Mouse (Mus musculus) ovary, postnatal 14 days (tissue): ENCODE measurements around the gene Hdac9.
"Not testable (repeated sequence)": the region's sequence is repeated elsewhere in the genome, so short reads cannot be mapped to it uniquely, and the experiment has no call there.

ENCODE experiments used
- DNase-seq: peaks from one replicate; pipeline ENCODE4 v3.0.0; 2022; ENCODE audit warnings: low spot score

The Hdac9 gene

DNA sequence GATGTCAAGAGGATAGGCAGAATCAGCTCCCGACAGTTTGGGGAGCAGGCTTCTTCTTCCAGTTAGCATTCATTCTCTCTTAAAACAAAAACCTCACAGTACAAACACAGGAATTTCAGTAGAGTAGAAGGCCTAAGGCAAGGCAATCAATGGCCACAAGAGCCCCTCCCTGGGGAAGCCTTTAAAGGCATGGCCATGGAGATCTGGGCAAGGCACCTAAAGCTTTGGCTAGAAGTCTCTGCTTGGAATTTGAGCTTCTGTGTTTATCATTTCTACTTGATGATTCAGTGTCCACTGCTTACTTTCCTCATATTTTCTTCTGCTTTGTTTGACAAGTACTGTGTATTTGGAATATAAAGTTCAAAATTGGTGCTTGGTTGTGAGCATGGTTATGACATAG lies 429.2 kb downstream of the Hdac9 start:
- DNase-seq, result no peak

DNA sequence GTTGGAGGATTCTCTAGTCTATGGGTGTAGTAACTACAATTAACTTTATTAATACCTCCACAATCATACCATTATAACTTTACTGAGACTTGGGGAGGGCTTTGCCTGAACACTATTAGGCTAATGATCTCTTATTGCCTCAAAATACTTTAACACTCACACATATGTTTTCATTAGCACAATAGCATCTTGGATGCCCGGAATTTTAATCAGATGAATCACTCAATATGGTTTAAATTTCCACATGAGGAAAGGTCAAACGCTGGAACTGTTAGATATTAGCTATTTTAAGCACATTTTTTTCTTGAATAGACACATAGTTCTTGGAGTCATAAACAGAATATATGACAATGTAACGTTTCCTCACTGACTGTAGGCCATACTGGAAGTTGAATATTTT lies 429.9 kb downstream of the Hdac9 start:
- no peak for DNase-seq

DNA sequence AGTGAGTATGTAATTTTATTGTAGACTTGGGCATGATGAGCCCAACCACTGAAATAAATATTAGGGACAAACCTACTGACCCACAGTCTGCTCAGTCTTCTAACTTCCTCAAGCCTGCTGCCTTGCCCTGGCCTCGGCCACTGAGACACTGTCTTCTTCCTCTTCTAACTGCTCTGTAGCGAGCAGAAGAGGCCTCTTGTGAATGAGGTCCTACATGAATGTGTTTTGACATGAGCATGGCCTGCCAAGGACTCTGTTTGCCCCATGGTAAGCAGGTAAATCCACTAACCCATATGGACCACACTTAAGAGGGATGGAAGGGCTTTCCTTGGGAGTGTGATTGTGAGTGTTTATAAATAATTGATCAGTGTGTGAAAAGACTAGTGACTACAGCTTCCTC lies 430.9 kb downstream of the Hdac9 start:
- no peak for DNase-seq

DNA sequence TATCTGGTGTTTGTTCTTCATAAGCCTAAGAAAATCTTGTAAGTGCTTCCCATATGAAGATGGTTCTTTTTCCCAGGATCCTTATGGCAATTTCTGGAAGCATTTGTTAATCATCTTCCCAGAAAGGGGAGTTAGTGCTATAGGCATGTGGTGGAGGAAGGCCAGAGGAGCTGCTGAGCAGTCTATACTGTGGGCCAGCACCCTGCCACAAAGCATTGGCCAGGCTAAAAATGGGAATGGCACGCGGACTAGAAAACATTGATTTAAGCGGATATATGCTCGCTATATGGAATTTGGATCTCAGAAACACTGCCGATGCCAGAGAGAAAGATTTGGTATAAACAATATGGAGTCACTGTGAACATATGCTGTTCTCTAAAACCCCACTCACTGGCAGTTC lies 435.2 kb downstream of the Hdac9 start:
- DNase-seq, result no peak

DNA sequence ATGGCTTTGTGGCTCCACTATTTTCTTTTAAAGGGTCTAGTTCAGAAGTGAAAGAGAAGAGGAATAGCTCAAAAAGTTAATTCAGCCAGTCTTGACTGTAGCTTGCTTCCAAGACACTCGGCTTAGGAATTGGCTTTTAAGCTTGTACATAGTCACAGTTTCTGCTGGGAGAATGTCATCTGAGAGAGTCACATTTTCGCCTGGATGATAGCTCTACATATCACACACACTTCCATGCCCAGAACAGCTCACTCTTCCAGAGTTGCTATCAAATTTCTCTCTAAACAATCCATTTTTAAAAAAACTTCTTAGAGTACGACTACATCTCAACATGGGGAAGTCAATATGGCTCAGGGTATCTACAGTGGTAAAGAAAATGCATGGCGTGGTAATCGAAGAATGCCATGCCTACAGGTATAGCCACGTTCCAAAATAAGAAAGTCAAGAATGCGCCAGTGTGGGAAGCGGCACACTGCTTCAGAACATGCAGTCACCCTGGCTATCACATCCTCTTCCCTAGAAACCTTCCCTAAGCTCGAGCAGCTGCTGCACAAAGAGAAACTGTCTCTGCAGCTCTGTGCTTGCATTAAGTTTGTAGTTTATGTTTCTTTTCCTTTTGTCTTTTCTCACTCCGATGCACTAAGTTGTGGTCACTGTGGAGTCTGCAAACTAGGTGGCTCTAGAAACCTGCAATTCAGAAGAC lies 443.8 kb downstream of the Hdac9 start:
- DNase-seq, result no peak

DNA sequence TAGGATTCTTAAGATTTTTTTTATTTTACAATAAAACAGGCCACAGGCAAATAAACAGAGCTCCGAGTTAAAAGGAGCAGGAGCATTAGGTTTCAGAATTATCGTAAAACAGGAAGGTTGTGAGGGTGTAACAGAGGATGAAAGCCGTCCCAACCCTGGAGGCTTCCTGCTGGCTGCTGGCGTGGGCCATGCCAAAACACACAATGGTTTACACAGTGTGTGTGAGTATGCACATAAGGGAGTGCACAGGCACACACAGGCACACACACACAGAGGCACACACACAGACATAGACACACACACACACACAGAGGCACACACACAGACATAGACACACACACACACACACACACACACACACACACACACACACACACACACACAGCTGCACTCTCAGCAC lies 444.4 kb downstream of the Hdac9 start:
- DNase-seq, result no peak

DNA sequence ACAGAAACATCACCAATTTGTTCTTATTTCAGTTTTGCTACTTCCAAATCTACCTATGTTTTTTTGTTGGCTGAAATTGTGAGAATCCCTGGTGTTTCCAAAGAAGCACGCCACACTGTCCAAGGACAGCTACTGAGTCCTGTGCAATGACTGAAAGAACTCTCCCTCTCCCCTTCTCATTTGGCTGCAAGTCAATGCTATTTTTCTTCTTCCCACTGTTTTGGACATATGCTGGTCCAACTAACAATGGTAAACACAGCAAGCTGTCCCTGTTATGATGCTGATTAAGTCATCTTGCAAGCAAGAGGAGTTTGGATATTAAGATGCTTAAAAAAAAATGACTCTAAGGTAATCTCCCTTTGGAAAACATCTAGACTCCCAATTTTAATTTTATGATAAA lies 455.2 kb downstream of the Hdac9 start:
- no peak for DNase-seq

DNA sequence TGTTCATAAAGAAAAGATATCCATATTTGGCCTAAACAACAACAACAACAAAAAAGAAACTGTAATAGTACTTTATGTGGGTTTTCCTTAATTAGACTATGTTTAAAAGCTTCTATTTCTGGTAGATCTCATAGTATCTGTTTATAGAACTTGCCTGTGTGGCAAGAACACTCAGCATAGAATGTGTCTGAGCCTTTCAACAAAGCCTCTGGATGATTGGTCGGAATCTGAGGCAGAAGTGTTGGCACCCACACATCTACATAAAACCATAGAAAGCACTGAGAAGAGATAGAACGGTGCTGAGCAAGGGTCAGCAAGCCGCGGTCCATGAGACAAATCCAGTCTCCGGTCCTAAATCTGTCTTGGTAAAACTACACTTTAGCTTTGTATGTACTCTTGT lies 464.3 kb downstream of the Hdac9 start:
- DNase-seq, result no peak

DNA sequence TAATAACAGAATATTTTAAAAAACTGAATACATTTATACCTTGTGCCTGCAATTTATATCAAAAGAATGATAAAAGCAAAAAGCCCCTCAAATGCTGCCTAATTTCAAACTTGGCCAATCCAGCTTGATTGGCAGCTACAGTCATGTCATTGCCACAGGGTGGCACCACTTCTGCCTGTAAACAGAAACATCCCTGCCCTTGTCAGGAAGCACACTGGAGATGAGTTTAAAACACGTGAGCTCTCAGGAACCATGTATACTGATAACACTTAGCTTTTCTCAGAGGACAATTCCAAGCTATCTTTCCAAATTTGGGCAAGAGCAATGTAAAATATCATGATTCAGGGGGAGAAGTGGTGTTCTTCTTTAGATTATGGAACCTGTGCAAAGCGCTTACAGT lies 465.7 kb downstream of the Hdac9 start:
- no peak for DNase-seq

DNA sequence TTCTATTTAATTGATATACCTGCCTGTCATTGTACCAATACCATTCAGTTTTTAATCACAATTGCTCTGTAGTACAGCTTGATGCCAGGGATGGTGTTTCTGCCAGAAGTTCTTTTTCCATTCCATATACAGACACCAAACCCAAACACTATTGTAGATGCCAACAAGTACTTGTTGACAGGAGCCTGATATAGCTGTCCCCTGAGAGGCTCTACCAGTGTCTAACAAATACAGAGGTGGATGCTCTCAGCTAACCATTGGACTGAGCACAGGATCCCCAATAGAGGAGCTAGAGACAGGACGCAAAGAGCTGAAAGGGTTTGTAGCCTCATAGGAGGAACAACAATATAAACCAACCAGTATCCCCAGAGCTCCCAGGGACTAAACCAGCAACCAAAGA lies 472.2 kb downstream of the Hdac9 start:
- not testable (repeated sequence) for DNase-seq

DNA sequence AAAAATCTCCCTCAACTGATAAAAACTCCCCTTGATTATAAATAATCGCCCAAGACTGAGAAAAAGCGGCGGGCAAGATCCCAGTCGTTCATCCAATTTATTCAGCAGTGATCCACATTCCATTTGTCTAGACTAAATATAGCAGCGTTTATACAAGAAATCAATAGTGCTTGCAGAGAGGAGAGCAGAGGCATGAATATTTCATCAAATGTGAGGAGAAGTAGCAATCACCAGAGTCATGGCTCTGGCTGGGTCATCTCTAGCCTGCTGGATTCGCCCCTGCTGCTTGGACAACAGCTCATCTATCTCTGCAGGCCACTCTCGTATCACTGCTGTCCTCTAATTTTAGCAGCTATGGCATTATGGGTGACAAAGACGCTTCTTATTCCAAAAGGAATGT lies 476.0 kb downstream of the Hdac9 start:
- no peak for DNase-seq

DNA sequence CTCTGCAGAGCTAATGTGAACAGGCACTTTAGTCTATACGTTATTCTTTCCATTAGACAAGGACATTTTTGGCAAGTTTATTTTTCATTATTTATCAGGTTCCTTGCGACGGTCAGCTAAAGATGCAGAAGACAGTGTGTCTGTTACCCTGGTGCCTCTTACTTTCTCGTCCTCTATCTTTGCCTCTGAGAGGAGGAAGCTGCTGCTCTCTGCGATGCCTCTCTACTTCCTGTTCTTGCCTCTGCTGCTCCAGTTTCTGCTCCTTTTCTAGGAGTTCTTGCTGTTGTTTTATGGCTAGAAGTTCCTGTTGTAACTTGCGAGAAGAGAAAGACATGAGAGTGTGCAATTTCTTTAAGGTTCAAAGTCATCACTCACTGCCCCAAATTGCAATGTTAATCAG lies 484.0 kb downstream of the Hdac9 start:
- DNase-seq, result no peak

DNA sequence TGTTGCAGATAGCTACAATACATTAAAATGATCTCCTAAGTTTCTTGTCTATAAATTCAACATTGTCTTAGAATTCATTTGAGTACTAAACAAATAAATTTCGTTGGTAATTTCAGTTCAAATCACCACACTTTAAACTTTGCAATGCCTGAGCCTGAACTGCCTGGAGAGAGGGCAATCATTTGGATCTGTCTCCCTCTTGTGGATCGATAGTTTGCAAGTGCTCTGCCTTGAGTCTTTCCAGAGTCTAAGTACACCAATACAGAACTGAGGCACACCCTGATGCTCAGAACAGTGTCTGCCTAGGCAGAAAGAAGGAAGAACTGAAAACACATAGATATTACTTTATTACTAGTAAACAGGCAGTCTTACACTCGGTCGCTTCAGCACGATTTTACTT lies 484.4 kb downstream of the Hdac9 start:
- no peak for DNase-seq

DNA sequence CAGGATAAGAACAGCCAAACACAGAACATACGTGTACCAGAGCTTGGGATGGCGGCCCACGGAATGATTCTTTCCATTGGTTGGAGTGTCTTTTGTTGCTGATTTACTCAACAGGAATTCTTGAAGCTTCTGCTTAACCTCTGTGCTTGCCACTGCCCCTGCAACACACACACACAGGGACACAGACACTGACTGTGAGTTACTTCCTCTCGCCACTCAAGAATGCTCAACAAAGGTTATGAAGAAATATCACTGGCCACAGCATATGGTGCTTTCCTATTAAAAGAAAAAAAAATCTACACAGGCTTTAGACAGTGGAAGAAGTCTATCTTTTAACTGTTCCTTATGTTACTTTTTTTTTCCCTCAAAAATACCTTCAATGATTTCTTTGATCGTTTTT lies 485.1 kb downstream of the Hdac9 start:
- DNase-seq, result no peak

DNA sequence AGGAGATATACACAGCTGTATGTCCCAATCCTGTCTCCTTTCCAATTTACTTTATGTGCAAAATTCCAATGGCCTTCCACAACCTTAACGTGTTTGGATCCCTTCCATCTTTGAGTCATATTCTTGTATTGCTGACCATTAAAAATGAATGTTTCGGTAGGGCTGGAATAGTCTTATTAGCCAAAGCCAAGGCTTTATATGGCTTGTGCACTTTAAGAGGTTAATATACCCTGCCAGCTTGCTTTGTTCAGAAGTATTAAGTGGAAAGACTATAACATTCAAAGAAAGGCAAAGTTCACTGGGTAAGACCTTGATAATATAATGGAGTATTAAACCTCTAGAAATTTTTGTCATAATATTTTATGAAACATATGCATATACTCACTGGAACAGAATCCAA lies 491.4 kb downstream of the Hdac9 start:
- DNase-seq, result no peak

DNA sequence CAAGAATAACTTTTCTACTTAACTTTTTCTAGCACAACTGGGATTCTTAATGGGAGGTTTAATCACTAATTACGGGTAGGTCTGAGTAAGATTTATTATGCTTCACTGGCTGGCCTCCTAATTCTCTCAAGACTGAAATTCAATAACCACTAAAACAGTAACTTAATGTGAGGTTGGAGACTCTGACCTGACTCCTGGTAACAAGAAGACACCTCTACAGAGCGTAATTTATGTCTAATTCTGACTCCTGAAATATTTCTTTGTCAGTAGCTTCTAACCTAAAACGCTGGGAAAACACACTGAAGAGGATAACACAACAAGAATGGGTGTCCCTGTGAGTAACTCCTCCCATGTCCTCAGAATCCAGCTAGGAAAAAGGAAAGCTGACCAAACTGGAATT lies 508.8 kb downstream of the Hdac9 start:
- DNase-seq, result no peak

DNA sequence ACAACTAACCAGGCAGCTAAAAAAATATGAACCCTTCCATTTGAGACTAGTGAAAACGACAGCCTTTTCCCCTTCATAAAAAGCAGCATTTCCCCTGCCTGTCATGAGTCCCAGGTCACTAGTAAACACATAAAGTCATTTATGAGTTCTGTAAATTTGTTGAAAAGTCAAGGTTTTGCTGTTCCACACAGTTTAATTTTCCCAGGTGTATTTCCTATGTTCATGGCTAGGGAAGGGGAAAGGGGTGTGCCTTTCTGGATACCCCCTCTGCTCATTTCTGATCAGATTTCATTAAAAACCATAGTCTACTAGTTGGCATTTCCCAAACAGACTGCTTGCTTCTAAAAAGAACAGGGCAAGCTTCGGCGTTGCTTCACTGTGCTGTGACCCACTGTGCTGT lies 509.8 kb downstream of the Hdac9 start:
- no peak for DNase-seq

DNA sequence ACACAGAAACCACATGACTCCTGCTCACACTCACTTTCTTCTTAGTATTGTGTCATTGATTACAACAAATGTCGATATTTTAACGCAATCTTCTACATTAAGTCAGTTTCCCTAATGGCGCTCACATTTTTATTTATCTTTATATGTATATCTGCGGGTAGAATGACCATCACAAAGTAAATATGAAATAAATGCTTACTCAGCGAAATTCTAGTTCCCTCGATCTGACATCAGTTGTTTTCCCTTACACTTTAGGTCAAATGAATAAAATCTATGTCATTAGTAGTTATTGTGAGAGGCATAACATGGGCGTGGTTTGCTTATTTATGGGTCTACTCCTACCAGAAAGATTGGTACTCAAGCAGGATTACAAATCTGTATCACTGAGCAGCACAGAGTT lies 514.8 kb downstream of the Hdac9 start:
- no peak for DNase-seq

DNA sequence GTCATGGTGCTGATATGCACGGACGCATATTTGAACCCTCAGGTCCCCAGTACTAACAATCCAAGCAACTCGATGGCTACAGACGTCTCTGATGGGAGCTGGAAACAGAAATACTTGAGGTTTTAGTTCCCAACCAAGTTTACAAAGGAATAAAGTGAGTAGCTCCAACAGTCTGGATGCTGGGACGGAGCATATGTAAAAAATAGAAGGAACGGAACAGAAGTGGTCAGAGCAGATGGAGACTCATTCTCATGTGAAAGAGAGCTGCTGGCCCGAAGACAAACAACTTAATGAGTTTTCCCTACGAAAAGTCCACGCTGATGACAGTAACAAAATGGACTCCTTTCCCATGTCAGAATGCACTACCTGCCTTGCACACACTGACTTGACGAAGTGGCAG lies 518.3 kb downstream of the Hdac9 start:
- no peak for DNase-seq

DNA sequence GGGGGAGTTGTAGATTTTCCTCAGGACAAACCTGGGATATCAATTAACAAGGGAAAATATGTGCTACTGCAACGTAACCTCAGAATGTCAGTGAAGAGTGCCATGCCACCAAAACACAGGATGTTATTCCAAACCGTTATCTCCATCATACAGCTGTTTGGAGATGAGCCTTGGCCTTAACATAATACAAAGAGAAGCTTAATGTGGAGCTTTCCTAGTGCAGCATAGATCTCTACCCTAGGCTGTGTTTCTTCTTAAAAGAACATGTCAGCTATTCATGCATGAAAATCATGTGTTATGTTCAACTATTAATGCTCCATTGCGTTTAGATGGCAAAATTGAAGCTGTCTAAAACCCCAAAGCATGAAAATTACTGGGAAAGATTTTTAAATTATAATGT lies 522.6 kb downstream of the Hdac9 start:
- no peak for DNase-seq

DNA sequence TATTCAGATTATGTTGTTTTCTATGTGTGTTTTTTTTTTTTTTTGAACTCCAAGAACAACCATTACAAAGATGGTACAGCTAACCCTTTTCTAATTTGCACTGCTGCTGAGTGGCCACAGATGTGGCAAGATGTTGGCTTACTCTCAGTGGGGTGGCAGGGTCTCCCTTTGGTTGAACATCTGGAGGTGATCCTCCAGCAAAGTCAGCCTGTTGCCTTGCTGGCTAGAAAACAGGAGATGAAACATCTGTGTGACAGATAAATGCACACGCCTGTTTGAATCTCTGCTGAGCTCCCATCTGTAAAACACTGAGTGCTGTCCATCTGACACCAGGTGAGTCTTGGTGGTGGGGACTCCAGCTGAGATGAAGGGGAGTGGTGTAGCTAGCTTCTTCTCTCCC lies 537.2 kb downstream of the Hdac9 start:
- no peak for DNase-seq

DNA sequence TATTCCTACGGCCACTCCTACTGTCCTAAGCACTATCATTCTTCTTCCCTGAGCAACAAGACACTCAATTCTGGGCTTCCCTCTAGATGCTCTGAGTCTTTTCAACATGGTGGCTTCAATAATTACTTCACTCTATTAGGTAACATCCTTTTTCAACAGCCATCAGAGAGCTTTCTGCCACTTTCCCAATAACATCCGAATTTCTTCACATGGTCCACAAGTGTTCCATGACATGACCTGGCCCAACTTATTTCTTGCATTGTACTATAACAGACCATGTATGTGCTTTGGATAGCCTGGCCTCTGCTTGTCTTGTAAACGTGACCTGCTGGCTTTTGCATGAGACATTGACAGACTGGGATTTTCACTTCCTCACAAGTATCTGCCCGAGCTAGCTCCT lies 538.3 kb downstream of the Hdac9 start:
- no peak for DNase-seq

DNA sequence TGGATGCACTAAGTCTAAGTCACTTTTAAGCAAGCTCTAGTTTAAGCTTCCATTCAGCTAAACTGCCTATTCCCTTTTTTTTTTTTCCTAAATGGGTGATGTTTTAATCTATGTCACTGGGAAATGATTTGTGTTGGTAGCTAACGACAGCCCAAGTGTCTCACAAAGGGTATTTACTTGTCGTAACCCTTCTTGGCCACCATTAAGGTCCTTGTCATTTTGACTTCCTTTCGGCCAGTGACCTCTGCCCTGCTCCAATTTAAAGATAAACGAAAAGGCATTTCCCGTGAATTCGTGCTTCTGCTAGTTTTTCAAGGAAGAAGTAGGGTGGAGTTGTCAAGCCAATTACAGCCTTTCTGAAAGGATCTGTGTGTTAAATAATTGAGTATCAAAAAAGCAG lies 565.0 kb downstream of the Hdac9 start:
- DNase-seq, result no peak

DNA sequence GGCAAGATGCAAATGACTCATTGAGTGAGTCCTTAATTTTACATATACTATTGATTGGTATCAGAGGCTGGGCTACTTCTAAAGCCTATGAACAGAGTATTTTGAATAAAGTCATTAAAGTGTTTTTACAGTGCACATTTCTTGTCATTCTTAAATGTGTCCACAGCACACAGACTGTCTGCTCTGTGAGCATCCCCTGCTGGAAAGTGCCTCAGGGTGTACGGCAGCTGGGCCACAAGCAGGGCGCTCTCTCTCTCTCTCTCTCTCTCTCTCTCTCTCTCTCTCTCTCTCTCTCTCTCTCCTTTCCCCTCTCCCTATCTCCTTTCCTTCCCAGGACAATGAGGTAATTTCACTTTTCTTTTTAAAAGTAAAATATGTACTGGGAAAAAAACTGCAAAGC lies 569.4 kb downstream of the Hdac9 start:
- DNase-seq, result no peak

DNA sequence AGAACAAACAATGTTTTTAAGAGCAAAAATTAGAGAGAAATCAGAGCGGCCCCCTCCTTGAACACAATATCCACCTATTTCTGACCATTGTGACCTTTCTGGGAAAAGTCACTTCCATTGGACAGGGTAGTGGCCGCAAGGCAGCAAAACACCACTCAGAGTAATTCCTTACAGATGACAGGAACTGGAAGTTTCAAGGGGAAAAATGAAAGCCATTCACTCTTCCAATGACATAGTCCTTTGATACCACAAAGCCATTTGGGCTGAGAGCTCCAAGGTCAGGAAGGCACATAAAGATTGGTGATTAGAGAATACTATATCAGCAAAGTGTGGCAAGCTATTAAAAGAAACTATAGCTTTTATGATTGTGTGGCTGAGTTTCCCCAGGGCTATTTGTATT lies 574.1 kb downstream of the Hdac9 start:
- DNase-seq, result no peak
